Mouse (Mus musculus) cortical plate, adult 2 months (tissue): ENCODE measurements at regions not wholly inside any gene's neighbourhood (a gene's known extent, or its start where the extent isn't known, plus 50 kb on each side); places are given as distances from the start of the nearest gene placed in this dataset.

Experiments
- H3K27ac ChIP-seq: fragments of 200-500 bp; 2 replicates; pipeline ENCODE4 v1.5.1; 2012; ENCODE audit warnings: low read length, control low read depth, inconsistent platforms; ENCODE audit not compliant: insufficient read depth
- H3K4me1 ChIP-seq: fragments of 200-500 bp; 2 replicates; pipeline ENCODE4 v1.6.1; 2011; ENCODE audit warnings: low read length; ENCODE audit not compliant: control insufficient read depth, insufficient read depth
- H3K4me3 ChIP-seq: fragments of 200-500 bp; 2 replicates; pipeline ENCODE4 v1.5.1; 2011; ENCODE audit warnings: mild to moderate bottlenecking, low read length, control low read depth; ENCODE audit not compliant: insufficient read depth
- CTCF ChIP-seq: fragments of 200-500 bp; IDR thresholded peaks from 2 replicates; pipeline ENCODE4 v1.5.1; 2011; ENCODE audit warnings: mild to moderate bottlenecking, control low read depth, low read length; ENCODE audit not compliant: insufficient read depth; ENCODE audit errors: extremely low read depth
- POLR2A ChIP-seq: fragments of 200-500 bp; IDR thresholded peaks from 2 replicates; pipeline ENCODE4 v1.6.1; 2011; ENCODE audit warnings: mild to moderate bottlenecking, low read length, control low read depth; ENCODE audit not compliant: insufficient read depth; ENCODE audit errors: extremely low read depth

GRCm38 (mm10) chr6:93410416-93411076 is 467.3 kb upstream of the Adamts9 start:
- no peaks in the 10 kb centered on the region for H3K4me1 ChIP-seq
- TF ChIP-seq CTCF (no peak), POLR2A (no peak)
- H3K4me3 ChIP-seq, result no peak overlapping the region
- no peak overlapping the region for H3K27ac ChIP-seq

GRCm38 (mm10) chr6:93398551-93398950 is 455.3 kb upstream of the Adamts9 start:
- TF ChIP-seq POLR2A (no peak), CTCF (no peak)
- H3K27ac ChIP-seq, result no peak overlapping the region
- H3K4me1 ChIP-seq, result no peaks in the 10 kb centered on the region
- H3K4me3 ChIP-seq, result no peak overlapping the region

GRCm38 (mm10) chr6:93397074-93397473 is 453.8 kb upstream of the Adamts9 start:
- Histone ChIP-seq H3K4me1 (no peaks in the 10 kb centered on the region), H3K27ac (no peak overlapping the region), H3K4me3 (no peak overlapping the region)
- no peak for TF ChIP-seq POLR2A
- TF ChIP-seq CTCF, result no peak

- no peak for TF ChIP-seq CTCF
- H3K4me3 ChIP-seq, result no peak overlapping the region
- H3K27ac ChIP-seq, result no peak overlapping the region
- H3K4me1 ChIP-seq, result no peaks in the 10 kb centered on the region
Measured at GRCm38 (mm10) chr6:93395952-93396351, 452.7 kb upstream of the Adamts9 start.

- TF ChIP-seq POLR2A (no peak), CTCF (no peak)
- Histone ChIP-seq H3K4me3 (no peak overlapping the region), H3K4me1 (no peaks in the 10 kb centered on the region), H3K27ac (no peak overlapping the region)
Measured at GRCm38 (mm10) chr6:93395296-93395695, 452.0 kb upstream of the Adamts9 start.

- TF ChIP-seq CTCF, result no peak
- TF ChIP-seq POLR2A, result no peak
Measured at GRCm38 (mm10) chr6:93393551-93393950, 450.3 kb upstream of the Adamts9 start.

GRCm38 (mm10) chr6:93392402-93392801 is 449.1 kb upstream of the Adamts9 start:
- TF ChIP-seq POLR2A, result no peak
- TF ChIP-seq CTCF, result no peak
- Histone ChIP-seq H3K27ac (no peak overlapping the region), H3K4me1 (no peaks in the 10 kb centered on the region), H3K4me3 (no peak overlapping the region)

More at GRCm38 (mm10) chr6:93393551-93393950, 450.3 kb upstream of the Adamts9 start:
- H3K4me3 ChIP-seq, result no peak overlapping the region
- no peak overlapping the region for H3K27ac ChIP-seq
- no peaks in the 10 kb centered on the region for H3K4me1 ChIP-seq

GRCm38 (mm10) chr6:93391166-93391565 is 447.9 kb upstream of the Adamts9 start:
- H3K27ac ChIP-seq, result no peak overlapping the region
- TF ChIP-seq POLR2A, result no peak
- no peak for TF ChIP-seq CTCF
- H3K4me3 ChIP-seq, result no peak overlapping the region
- no peaks in the 10 kb centered on the region for H3K4me1 ChIP-seq

GRCm38 (mm10) chr6:93371341-93371740 is 428.0 kb upstream of the Adamts9 start:
- Histone ChIP-seq H3K4me1 (no peaks in the 10 kb centered on the region), H3K27ac (no peak overlapping the region), H3K4me3 (no peak overlapping the region)
- TF ChIP-seq CTCF, result no peak
- no peak for TF ChIP-seq POLR2A

GRCm38 (mm10) chr6:93363846-93364245 is 420.6 kb upstream of the Adamts9 start:
- Histone ChIP-seq H3K4me3 (no peak overlapping the region), H3K4me1 (no peaks in the 10 kb centered on the region), H3K27ac (no peak overlapping the region)
- no peak for TF ChIP-seq POLR2A
- no peak for TF ChIP-seq CTCF
